Mouse (Mus musculus): Measurements from ENCODE around the gene 4930435E12Rik. TPM values are rescaled to one million over a fixed set of nuclear protein-coding genes. Genes with fewer than 3 reads are reported as not detected.

Gene 4930435E12Rik
- polyA plus RNA-seq (2012; ENCODE audit: low replicate concordance) = not detected in 2 replicates

GRCm38 (mm10) chr16:38828649-38829048, at the start of gene 4930435E12Rik:
Gene 4930435E12Rik (minus strand): TSS chr16:38828749.

GRCm38 (mm10) chr16:38800091-38800490, 28.5 kb downstream of the 4930435E12Rik start, which contains the start of gene Upk1b:
Gene Upk1b (minus strand): TSS chr16:38800328.

Other genes with a start within 250 kb of the 4930435E12Rik start
- gene Arhgap31, start 115.5 kb downstream of the 4930435E12Rik start, polyA plus RNA-seq (2012; ENCODE audit: low replicate concordance) = 1.9 and 3.5 TPM in 2 replicates
- 0.71 and 1.3 TPM in 2 replicates for gene B4galt4, start 86.5 kb downstream of the 4930435E12Rik start, polyA plus RNA-seq (2012; ENCODE audit: low replicate concordance)
- gene Upk1b, start 28.4 kb downstream of the 4930435E12Rik start, polyA plus RNA-seq (2012; ENCODE audit: low replicate concordance) = 0.38 TPM in 1 of 2 replicates, not detected in the other
- 0.03 and 0.07 TPM in 2 replicates for gene Igsf11, start 63.9 kb upstream of the 4930435E12Rik start, polyA plus RNA-seq (2012; ENCODE audit: low replicate concordance)

Measured in hematopoietic multipotent progenitor cell, adult 10-12 weeks (in vitro differentiated cells).